Mouse (Mus musculus): Measurements from ENCODE around the gene Prickle4. TPM values are rescaled to one million over a fixed set of nuclear protein-coding genes. Genes with fewer than 3 reads are reported as not detected.
A peak's percentile ranks its signal among the peaks of the same experiment; 100 is the strongest.

The Prickle4 gene
- polyA plus RNA-seq, 1 experiment, result 9.0 TPM

DNA sequence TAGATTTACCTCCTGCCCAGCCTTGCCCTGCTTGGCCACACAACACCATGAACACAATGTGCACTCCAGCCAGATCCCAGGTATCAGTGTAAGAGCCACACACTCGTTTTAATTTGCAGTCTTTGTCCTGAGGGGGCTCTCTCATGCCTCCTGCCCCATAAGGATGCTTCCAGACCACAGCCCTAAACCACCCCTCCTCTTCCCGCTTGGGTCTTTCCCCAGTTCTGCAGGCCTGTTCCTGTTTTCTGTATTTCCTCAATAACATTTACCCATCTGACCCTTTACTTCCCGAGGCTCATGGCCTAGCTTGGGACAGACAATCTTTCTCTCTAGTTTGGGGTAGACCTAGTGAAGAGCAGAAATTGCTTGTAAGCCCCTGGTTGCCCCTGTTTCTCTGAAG is 20.5 kb upstream of the Prickle4 start:
- Histone ChIP-seq H3K36me3 (ENCODE audit: control insufficient read depth, insufficient read depth, low read length) (no peaks in the 10 kb centered on the region), H3K27ac (ENCODE audit: insufficient read depth, low read depth, low read length) (no peak overlapping the region), H3K4me3 (ENCODE audit: insufficient read depth, low read depth, low read length) (no peak overlapping the region), H3K27me3 (replicated peaks; ENCODE audit: control insufficient read depth, insufficient read depth, low read length) (no peaks in the 10 kb centered on the region), H3K4me1 (ENCODE audit: control insufficient read depth, insufficient read depth, low read length) (no peaks in the 10 kb centered on the region)
- TF ChIP-seq CTCF (conservative IDR thresholded peaks at IDR 0.05; ENCODE audit: insufficient read depth, insufficient read length, low read depth, low read length) (no peak), POLR2A (IDR thresholded peaks at IDR 0.05; ENCODE audit: low read depth, low read length) (no peak)
- WGBS, result 60% methylated on average over 3 of the region's 3 CpGs
- no peak for DNase-seq

DNA sequence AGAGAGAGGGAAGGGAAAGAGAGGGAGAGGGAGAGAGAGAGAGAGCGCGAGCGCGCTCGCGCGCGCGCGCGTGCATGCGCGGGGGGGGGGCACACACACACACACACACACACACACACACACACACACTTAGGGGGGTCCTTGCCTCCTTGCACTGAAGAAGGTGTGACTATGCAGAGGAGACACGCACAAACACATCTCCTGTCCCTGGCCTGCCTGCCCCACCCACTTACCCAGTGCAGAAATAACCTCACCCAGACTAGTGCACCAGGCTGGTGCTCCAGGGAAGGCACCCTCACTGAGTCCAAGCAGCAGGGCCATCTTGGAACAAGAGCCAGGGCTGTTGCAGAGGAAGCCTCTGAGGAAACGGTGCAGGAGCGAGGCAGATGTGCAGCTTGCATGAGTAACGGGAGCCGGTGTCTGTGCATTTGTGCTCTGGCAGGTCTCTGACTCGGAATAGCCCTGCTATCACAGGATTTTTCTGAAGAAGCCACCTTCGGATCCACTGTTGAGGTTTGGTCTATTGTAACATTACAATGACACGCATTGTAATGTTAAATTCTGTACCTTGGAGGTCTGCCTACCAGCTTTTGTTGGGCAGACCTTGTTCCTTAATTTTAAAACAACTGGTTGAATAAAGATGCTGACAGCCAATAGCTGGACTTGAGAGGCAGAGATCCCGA is 18.5 kb upstream of the Prickle4 start:
- no peaks in the 10 kb centered on the region for H3K4me1 ChIP-seq (ENCODE audit: control insufficient read depth, insufficient read depth, low read length)
- 53% methylated on average over 22 of the region's 22 CpGs for WGBS
- no peak overlapping the region for H3K27ac ChIP-seq (ENCODE audit: insufficient read depth, low read depth, low read length)
- DNase-seq, result no peak
- TF ChIP-seq CTCF (conservative IDR thresholded peaks at IDR 0.05; ENCODE audit: insufficient read depth, insufficient read length, low read depth, low read length) (no peak), POLR2A (IDR thresholded peaks at IDR 0.05; ENCODE audit: low read depth, low read length) (no peak)
- H3K36me3 ChIP-seq (ENCODE audit: control insufficient read depth, insufficient read depth, low read length), result no peaks in the 10 kb centered on the region
- no peaks in the 10 kb centered on the region for H3K27me3 ChIP-seq (replicated peaks; ENCODE audit: control insufficient read depth, insufficient read depth, low read length)
- no peak overlapping the region for H3K4me3 ChIP-seq (ENCODE audit: insufficient read depth, low read depth, low read length)

- Histone ChIP-seq H3K27me3 (replicated peaks; ENCODE audit: control insufficient read depth, insufficient read depth, low read length) (no peaks in the 10 kb centered on the region), H3K4me1 (ENCODE audit: control insufficient read depth, insufficient read depth, low read length) (0 out of 2 replicates have a peak, but pooled peaks cover 2% of the 10 kb centered on the region), H3K4me3 (ENCODE audit: insufficient read depth, low read depth, low read length) (no peak overlapping the region), H3K36me3 (ENCODE audit: control insufficient read depth, insufficient read depth, low read length) (no peaks in the 10 kb centered on the region), H3K27ac (ENCODE audit: insufficient read depth, low read depth, low read length) (no peak overlapping the region)
- TF ChIP-seq CTCF (conservative IDR thresholded peaks at IDR 0.05; ENCODE audit: insufficient read depth, insufficient read length, low read depth, low read length) (no peak), POLR2A (IDR thresholded peaks at IDR 0.05; ENCODE audit: low read depth, low read length) (no peak)
- DNase-seq, result no peak
- WGBS, result 76% methylated on average over 6 of the region's 6 CpGs
Measured at GRCm38 (mm10) chr17:47711883-47712282, 17.3 kb upstream of the Prickle4 start.

DNA sequence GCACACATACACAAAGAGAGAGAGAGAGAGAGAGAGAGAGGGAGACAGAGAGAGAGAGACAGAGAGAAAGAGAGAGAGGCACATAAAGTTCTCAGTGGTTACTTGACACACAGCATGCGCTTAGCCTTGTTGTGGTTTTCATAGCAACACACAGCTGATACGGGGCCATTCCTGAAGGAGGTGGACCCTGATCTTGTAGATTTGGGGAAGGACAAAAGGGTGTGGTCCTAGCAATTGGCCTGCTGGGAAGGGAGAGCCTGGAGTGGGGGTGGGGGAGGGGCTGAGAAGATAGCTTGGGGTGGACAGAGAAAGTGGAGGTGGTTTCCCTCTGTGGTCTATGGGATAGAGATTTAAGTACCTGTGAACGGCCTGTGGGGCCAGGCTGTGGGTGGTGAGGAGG is 15.5 kb upstream of the Prickle4 start:
- 77% methylated on average over 3 of the region's 3 CpGs for WGBS
- H3K4me3 ChIP-seq (ENCODE audit: insufficient read depth, low read depth, low read length), result no peak overlapping the region
- DNase-seq, result no peak
- no peak for TF ChIP-seq CTCF (conservative IDR thresholded peaks at IDR 0.05; ENCODE audit: insufficient read depth, insufficient read length, low read depth, low read length)
- TF ChIP-seq POLR2A (IDR thresholded peaks at IDR 0.05; ENCODE audit: low read depth, low read length), result no peak
- no peaks in the 10 kb centered on the region for H3K27me3 ChIP-seq (replicated peaks; ENCODE audit: control insufficient read depth, insufficient read depth, low read length)
- H3K27ac ChIP-seq (ENCODE audit: insufficient read depth, low read depth, low read length), result no peak overlapping the region
- no peaks in the 10 kb centered on the region for H3K36me3 ChIP-seq (ENCODE audit: control insufficient read depth, insufficient read depth, low read length)
- 0 out of 2 replicates have a peak, but pooled peaks cover 2% of the 10 kb centered on the region for H3K4me1 ChIP-seq (ENCODE audit: control insufficient read depth, insufficient read depth, low read length)

DNA sequence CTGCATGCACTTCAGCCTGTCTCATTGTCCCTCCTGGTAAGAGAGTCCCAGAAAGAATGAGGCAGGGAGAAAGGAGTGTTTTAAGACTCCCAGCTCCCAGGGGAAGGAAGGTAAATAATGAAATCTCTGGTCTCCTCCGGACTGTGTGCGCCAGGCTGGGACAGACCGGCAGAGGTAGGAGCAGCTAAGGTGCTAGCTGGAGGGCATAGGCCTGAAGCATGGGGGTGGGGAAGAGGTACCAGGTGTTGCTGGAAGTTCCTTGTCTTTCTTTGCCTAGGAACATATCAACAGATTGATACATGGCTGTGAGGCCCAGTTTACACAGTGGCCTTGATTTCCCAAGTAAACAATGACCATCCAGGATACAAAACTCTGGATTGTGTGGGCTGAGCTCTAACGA is 14.4 kb upstream of the Prickle4 start:
- Histone ChIP-seq H3K27ac (ENCODE audit: insufficient read depth, low read depth, low read length) (no peak overlapping the region), H3K27me3 (replicated peaks; ENCODE audit: control insufficient read depth, insufficient read depth, low read length) (no peaks in the 10 kb centered on the region), H3K36me3 (ENCODE audit: control insufficient read depth, insufficient read depth, low read length) (no peaks in the 10 kb centered on the region), H3K4me3 (ENCODE audit: insufficient read depth, low read depth, low read length) (no peak overlapping the region), H3K4me1 (ENCODE audit: control insufficient read depth, insufficient read depth, low read length) (0 out of 2 replicates have a peak, but pooled peaks cover 2% of the 10 kb centered on the region)
- no peak for TF ChIP-seq POLR2A (IDR thresholded peaks at IDR 0.05; ENCODE audit: low read depth, low read length)
- TF ChIP-seq CTCF (conservative IDR thresholded peaks at IDR 0.05; ENCODE audit: insufficient read depth, insufficient read length, low read depth, low read length), result no peak
- no peak for DNase-seq
- WGBS, result 52% methylated on average over 4 of the region's 4 CpGs

DNA sequence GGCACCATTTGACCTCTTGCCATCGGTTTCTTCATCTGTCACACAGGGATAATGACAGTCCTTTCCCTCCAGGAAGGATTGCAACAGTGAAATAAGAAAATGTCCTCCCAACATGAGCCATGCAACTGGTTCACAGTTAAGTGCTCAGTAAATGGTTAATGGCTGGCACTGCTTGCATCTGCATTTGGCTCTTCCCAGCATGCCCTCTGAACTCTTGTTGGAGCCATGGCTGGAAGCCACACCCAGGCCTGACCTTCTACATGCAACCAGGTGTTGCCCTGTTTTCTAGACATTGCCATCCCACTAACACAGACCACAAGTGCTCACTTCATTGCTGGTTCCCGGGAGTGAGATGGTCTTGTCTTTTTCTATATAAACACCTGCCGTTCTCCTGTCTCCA is 13.4 kb upstream of the Prickle4 start:
- Histone ChIP-seq H3K4me1 (ENCODE audit: control insufficient read depth, insufficient read depth, low read length) (0 out of 2 replicates have a peak, but pooled peaks cover 2% of the 10 kb centered on the region), H3K27me3 (replicated peaks; ENCODE audit: control insufficient read depth, insufficient read depth, low read length) (no peaks in the 10 kb centered on the region), H3K27ac (ENCODE audit: insufficient read depth, low read depth, low read length) (no peak overlapping the region), H3K36me3 (ENCODE audit: control insufficient read depth, insufficient read depth, low read length) (no peaks in the 10 kb centered on the region), H3K4me3 (ENCODE audit: insufficient read depth, low read depth, low read length) (no peak overlapping the region)
- peak; percentile 75 for DNase-seq
- 82% methylated on average over 3 of the region's 3 CpGs for WGBS
- TF ChIP-seq POLR2A (IDR thresholded peaks at IDR 0.05; ENCODE audit: low read depth, low read length), result no peak
- TF ChIP-seq CTCF (conservative IDR thresholded peaks at IDR 0.05; ENCODE audit: insufficient read depth, insufficient read length, low read depth, low read length), result no peak

- H3K27me3 ChIP-seq (replicated peaks; ENCODE audit: control insufficient read depth, insufficient read depth, low read length), result no peaks in the 10 kb centered on the region
Measured at GRCm38 (mm10) chr17:47706196-47706595, 11.7 kb upstream of the Prickle4 start.

More at GRCm38 (mm10) chr17:47706196-47706595, 11.7 kb upstream of the Prickle4 start:
- Histone ChIP-seq H3K4me1 (ENCODE audit: control insufficient read depth, insufficient read depth, low read length) (0 out of 2 replicates have a peak, but pooled peaks cover 2% of the 10 kb centered on the region), H3K4me3 (ENCODE audit: insufficient read depth, low read depth, low read length) (no peak overlapping the region), H3K36me3 (ENCODE audit: control insufficient read depth, insufficient read depth, low read length) (no peaks in the 10 kb centered on the region), H3K27ac (ENCODE audit: insufficient read depth, low read depth, low read length) (no peak overlapping the region)
- 72% methylated on average over 1 of the region's 1 CpGs for WGBS
- TF ChIP-seq CTCF (conservative IDR thresholded peaks at IDR 0.05; ENCODE audit: insufficient read depth, insufficient read length, low read depth, low read length), result no peak
- TF ChIP-seq POLR2A (IDR thresholded peaks at IDR 0.05; ENCODE audit: low read depth, low read length), result no peak
- DNase-seq, result no peak

Measured in kidney, adult 2 months (tissue).